Mouse (Mus musculus): ENCODE measurements around the gene Rrm2. TPM values are rescaled to one million over a fixed set of nuclear protein-coding genes. Genes with fewer than 3 reads are reported as not detected.

The Rrm2 gene
- polyA plus RNA-seq, 1 experiment from 2014 or later = 207 TPM

- H3K9me3 ChIP-seq (ENCODE audit: control insufficient read depth, low read length) = no peaks in the 10 kb centered on the region
- no peak for ATAC-seq (ENCODE audit: low read depth)
- H3K4me3 ChIP-seq (ENCODE audit: low read length) = no peak overlapping the region
- H3K4me2 ChIP-seq (ENCODE audit: low read depth, low read length) = no peak overlapping the region
- H3K36me3 ChIP-seq (ENCODE audit: control insufficient read depth, insufficient read depth, low read length) = no peaks in the 10 kb centered on the region
- no peaks in the 10 kb centered on the region for H3K27me3 ChIP-seq (ENCODE audit: control insufficient read depth, insufficient read depth, low read depth, low read length)
- 85% methylated on average over 9 of the region's 9 CpGs for WGBS
- H3K4me1 ChIP-seq (replicated peaks; ENCODE audit: control insufficient read depth, insufficient read depth, low read length) = no peaks in the 10 kb centered on the region
- H3K9ac ChIP-seq (ENCODE audit: low read length) = no peak overlapping the region
- H3K27ac ChIP-seq (ENCODE audit: low read length) = no peak overlapping the region
These were observed 47.4 kb downstream of the Rrm2 start for GRCm38 (mm10) chr12:24755471-24755870.

GRCm38 (mm10) chr12:24757387-24757786, 49.3 kb downstream of the Rrm2 start:
- no peak for ATAC-seq (ENCODE audit: low read depth)
- Histone ChIP-seq H3K36me3 (ENCODE audit: control insufficient read depth, insufficient read depth, low read length) (no peaks in the 10 kb centered on the region), H3K4me3 (ENCODE audit: low read length) (no peak overlapping the region), H3K4me2 (ENCODE audit: low read depth, low read length) (no peak overlapping the region), H3K9me3 (ENCODE audit: control insufficient read depth, low read length) (no peaks in the 10 kb centered on the region), H3K9ac (ENCODE audit: low read length) (no peak overlapping the region), H3K4me1 (replicated peaks; ENCODE audit: control insufficient read depth, insufficient read depth, low read length) (no peaks in the 10 kb centered on the region; the same call in 1 of the 2 replicates), H3K27ac (ENCODE audit: low read length) (no peak overlapping the region), H3K27me3 (ENCODE audit: control insufficient read depth, insufficient read depth, low read depth, low read length) (no peaks in the 10 kb centered on the region)

GRCm38 (mm10) chr12:24758374-24758773, 50.3 kb downstream of the Rrm2 start:
- Histone ChIP-seq H3K27ac (ENCODE audit: low read length) (no peak overlapping the region), H3K4me2 (ENCODE audit: low read depth, low read length) (no peak overlapping the region), H3K9me3 (ENCODE audit: control insufficient read depth, low read length) (no peaks in the 10 kb centered on the region), H3K36me3 (ENCODE audit: control insufficient read depth, insufficient read depth, low read length) (no peaks in the 10 kb centered on the region), H3K9ac (ENCODE audit: low read length) (no peak overlapping the region), H3K27me3 (ENCODE audit: control insufficient read depth, insufficient read depth, low read depth, low read length) (no peaks in the 10 kb centered on the region), H3K4me3 (ENCODE audit: low read length) (no peak overlapping the region), H3K4me1 (replicated peaks; ENCODE audit: control insufficient read depth, insufficient read depth, low read length) (no peaks in the 10 kb centered on the region; the same call in 1 of the 2 replicates)
- ATAC-seq (ENCODE audit: low read depth) = no peak
- WGBS = 11% methylated on average over 6 of the region's 6 CpGs

GRCm38 (mm10) chr12:24762253-24762652, 54.2 kb downstream of the Rrm2 start:
- H3K4me3 ChIP-seq (ENCODE audit: low read length) = no peak overlapping the region

More at GRCm38 (mm10) chr12:24762253-24762652, 54.2 kb downstream of the Rrm2 start:
- no peaks in the 10 kb centered on the region for H3K9me3 ChIP-seq (ENCODE audit: control insufficient read depth, low read length)
- no peak overlapping the region for H3K27ac ChIP-seq (ENCODE audit: low read length)
- H3K4me2 ChIP-seq (ENCODE audit: low read depth, low read length) = no peak overlapping the region
- no peaks in the 10 kb centered on the region for H3K36me3 ChIP-seq (ENCODE audit: control insufficient read depth, insufficient read depth, low read length)
- H3K9ac ChIP-seq (ENCODE audit: low read length) = no peak overlapping the region
- H3K27me3 ChIP-seq (ENCODE audit: control insufficient read depth, insufficient read depth, low read depth, low read length) = no peaks in the 10 kb centered on the region
- no peaks in the 10 kb centered on the region; the same call in 1 of the 2 replicates for H3K4me1 ChIP-seq (replicated peaks; ENCODE audit: control insufficient read depth, insufficient read depth, low read length)
- no peak for ATAC-seq (ENCODE audit: low read depth)
- WGBS = 20% methylated on average over 3 of the region's 3 CpGs

Other genes starting within 250 kb of the Rrm2 start
- gene Taf1b, start 209.9 kb upstream of the Rrm2 start, polyA plus RNA-seq (2015; fragmentation: Nextera tagmentation; extraction: Ambion mirVana) = 25.6 and 26.9 TPM in 2 replicates
- 4.1 and 4.2 TPM in 2 replicates for gene Grhl1, start 136.0 kb upstream of the Rrm2 start, polyA plus RNA-seq (2015; fragmentation: Nextera tagmentation; extraction: Ambion mirVana)
- gene Klf11, start 57.0 kb upstream of the Rrm2 start, polyA plus RNA-seq (2015; fragmentation: Nextera tagmentation; extraction: Ambion mirVana) = 15.7 and 15.8 TPM in 2 replicates
- gene Cys1, start 26.4 kb upstream of the Rrm2 start, polyA plus RNA-seq (2015; fragmentation: Nextera tagmentation; extraction: Ambion mirVana) = 1.6 and 2.4 TPM in 2 replicates
- gene Mboat2, start 122.6 kb downstream of the Rrm2 start, polyA plus RNA-seq (2015; fragmentation: Nextera tagmentation; extraction: Ambion mirVana) = 39.0 and 42.1 TPM in 2 replicates